Mouse (Mus musculus) limb, embryonic 15.5 days (tissue): ENCODE data around the gene Tmem192. TPM values are rescaled to one million over a fixed set of nuclear protein-coding genes. Genes with fewer than 3 reads are reported as not detected.

Experiments
- ATAC-seq: fragments of 200-750 bp; cut with Nextera tagmentation; 2 replicates; pipeline ENCODE4 v1.8.0; 2017; ENCODE audit warnings: low read depth, moderate TSS enrichment; ENCODE audit not compliant: insufficient number of reproducible peaks, low FRiP score, low TSS enrichment
- H3K27ac ChIP-seq: fragments of 300-500 bp; sonication (generic); 2 replicates; pipeline ENCODE4 v1.5.1; 2015; ENCODE audit warnings: moderate library complexity, mild to moderate bottlenecking, inconsistent platforms
- H3K27me3 ChIP-seq: fragments of 300-500 bp; sonication (generic); 2 replicates; pipeline ENCODE4 v1.6.1; 2015; ENCODE audit warnings: inconsistent platforms
- H3K36me3 ChIP-seq: fragments of 300-500 bp; sonication (generic); 2 replicates; pipeline ENCODE4 v1.6.1; 2015; ENCODE audit warnings: inconsistent platforms
- H3K4me1 ChIP-seq: fragments of 300-500 bp; sonication (generic); 2 replicates; pipeline ENCODE4 v1.6.1; 2015; ENCODE audit warnings: inconsistent platforms
- H3K4me2 ChIP-seq: fragments of 300-500 bp; sonication (generic); 2 replicates; pipeline ENCODE4 v1.6.1; 2015; ENCODE audit warnings: mild to moderate bottlenecking, inconsistent platforms
- H3K4me3 ChIP-seq: fragments of 300-500 bp; sonication (generic); 2 replicates; pipeline ENCODE4 v1.5.1; 2015; ENCODE audit warnings: mild to moderate bottlenecking, inconsistent platforms
- H3K9ac ChIP-seq: fragments of 300-500 bp; sonication (generic); 2 replicates; pipeline ENCODE4 v1.6.1; 2015; ENCODE audit warnings: inconsistent platforms
- H3K9me3 ChIP-seq: fragments of 300-500 bp; sonication (generic); 2 replicates; pipeline ENCODE4 v1.6.1; 2016; ENCODE audit warnings: inconsistent platforms
- WGBS: fragments of 180-500 bp; shearing (Covaris S2); methylation state at CpG from one replicate; pipeline ENCODE4 v1.1.7; 2015; 5-methylcytosine and 5-hydroxymethylcytosine counted together
- polyA plus RNA-seq: library from polyadenylated mRNA; unstranded; fragments of >200 nt; fragmentation: Nextera tagmentation; extraction: Ambion mirVana; gene quantifications from 2 replicates; pipeline ENCODE4 v1.2.1, GENCODE M21; 2015

Gene Tmem192
- polyA plus RNA-seq: 23.7 and 24.3 TPM in 2 replicates

DNA sequence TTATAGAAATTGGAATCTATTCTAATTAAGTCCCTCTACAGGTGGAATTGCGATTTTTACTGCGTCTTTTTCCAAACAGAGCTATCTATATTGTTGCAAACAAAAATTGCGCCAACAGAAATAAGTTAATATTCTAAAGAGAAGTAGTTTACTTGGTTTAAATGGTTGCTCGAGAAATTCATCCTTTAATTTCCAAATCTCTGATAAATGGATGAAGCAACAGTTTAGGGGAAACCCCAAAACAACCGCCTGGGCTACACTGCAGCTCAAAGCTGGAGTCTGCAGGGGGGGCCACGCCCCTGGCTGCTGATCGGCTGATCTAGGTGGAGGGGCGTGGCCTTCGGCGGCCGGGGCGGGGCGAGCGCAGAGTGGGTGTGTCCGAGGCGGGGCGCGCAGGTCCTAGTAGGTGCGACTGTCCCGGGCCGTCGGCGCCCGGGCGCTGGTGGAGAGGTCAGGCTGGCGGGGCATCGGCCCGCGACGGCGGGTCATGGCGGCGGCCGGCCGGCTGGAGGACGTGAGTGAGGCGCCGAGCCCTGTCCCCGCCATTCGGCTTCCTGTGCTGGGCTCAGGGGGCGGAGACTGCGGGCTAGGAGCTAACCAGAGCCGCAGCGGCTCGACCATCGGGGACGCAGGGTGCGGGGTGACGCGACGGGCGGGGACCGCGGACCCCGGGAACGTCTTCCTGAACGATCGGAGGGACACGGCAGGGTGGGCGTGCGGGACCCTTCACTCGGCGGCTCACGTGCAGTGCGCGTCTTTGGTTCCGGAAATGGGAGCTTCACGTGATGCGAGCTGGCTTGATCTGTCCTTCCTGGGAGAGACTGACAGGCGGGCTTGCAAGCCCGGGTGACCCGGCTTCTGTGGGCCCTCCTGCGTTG, at the start of gene Tmem192:
Tmem192 (plus strand) TSS at position 366 of the 878 bp plus-strand sequence.
- Histone ChIP-seq H3K27ac (peak within 1 kb of the TSS; percentile 71), H3K4me1 (no peaks in the 10 kb centered on the region), H3K4me3 (peak within 1 kb of the TSS; percentile 92), H3K27me3 (peaks cover 18% of the 10 kb centered on the region), H3K4me2 (peak within 1 kb of the TSS; percentile 51), H3K9ac (peak within 1 kb of the TSS; percentile 45), H3K36me3 (no peaks in the 10 kb centered on the region), H3K9me3 (no peaks in the 10 kb centered on the region)
- ATAC-seq: peak; percentile 89
- 2% methylated on average over 63 of the region's 73 CpGs for WGBS

DNA sequence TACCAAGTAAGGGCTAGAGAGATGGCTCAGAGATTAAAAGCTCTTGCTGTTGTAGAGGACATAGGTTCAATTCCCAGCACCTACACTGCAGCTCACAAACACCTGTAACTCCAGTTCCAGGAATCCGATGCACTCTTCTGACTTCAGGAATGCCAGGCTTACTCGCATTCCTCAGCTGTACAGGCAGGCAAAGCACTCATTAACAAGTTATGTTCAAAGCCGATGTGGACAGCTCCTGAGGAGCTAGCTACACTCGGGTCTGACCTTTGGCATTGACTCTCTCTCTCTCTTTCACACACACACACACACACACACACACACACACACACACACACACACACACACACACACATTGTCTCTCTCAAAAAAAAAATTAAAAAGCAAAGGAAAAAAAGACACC, 48.3 kb upstream of the Tmem192 start:
- no peak for ATAC-seq
- no peaks in the 10 kb centered on the region for H3K4me1 ChIP-seq
- no peak overlapping the region for H3K4me2 ChIP-seq
- no peak overlapping the region for H3K27ac ChIP-seq
- H3K9me3 ChIP-seq: no peaks in the 10 kb centered on the region
- 15% methylated on average over 4 of the region's 4 CpGs for WGBS
- H3K9ac ChIP-seq: no peak overlapping the region
- no peaks in the 10 kb centered on the region for H3K36me3 ChIP-seq
- no peak overlapping the region for H3K4me3 ChIP-seq
- no peaks in the 10 kb centered on the region for H3K27me3 ChIP-seq

DNA sequence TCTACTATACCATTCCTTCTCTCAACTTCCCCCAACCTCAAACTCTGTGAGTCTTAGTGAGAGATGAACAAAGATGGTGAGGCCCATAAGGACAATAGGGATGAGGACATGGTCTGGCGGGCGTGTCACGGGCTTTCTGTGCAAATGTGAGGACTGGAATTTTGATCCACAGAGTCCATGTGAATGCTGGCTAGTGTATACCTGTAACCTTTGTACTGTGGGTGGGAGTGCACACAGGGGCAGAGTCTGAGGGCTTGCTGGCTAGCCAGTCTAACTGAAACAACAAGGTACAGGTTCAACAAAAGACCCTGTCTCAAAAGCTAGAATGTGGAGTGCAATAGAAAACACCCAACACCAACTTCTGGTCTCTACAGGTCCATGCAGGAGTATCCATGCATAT, 46.3 kb upstream of the Tmem192 start:
- H3K9ac ChIP-seq: no peak overlapping the region
- H3K27me3 ChIP-seq: no peaks in the 10 kb centered on the region
- no peak overlapping the region for H3K27ac ChIP-seq
- no peaks in the 10 kb centered on the region for H3K9me3 ChIP-seq
- no peaks in the 10 kb centered on the region for H3K4me1 ChIP-seq
- H3K4me3 ChIP-seq: no peak overlapping the region
- no peak overlapping the region for H3K4me2 ChIP-seq
- WGBS: 97% methylated on average over 3 of the region's 3 CpGs
- ATAC-seq: no peak
- H3K36me3 ChIP-seq: no peaks in the 10 kb centered on the region

GRCm38 (mm10) chr8:64901527-64902156, 45.3 kb upstream of the Tmem192 start:
- no peak for ATAC-seq
- H3K4me2 ChIP-seq: no peak overlapping the region
- H3K9me3 ChIP-seq: no peaks in the 10 kb centered on the region
- H3K4me3 ChIP-seq: no peak overlapping the region
- no peaks in the 10 kb centered on the region for H3K36me3 ChIP-seq
- H3K27ac ChIP-seq: no peak overlapping the region
- no peaks in the 10 kb centered on the region for H3K4me1 ChIP-seq
- 64% methylated on average over 7 of the region's 7 CpGs for WGBS
- H3K27me3 ChIP-seq: no peaks in the 10 kb centered on the region
- no peak overlapping the region for H3K9ac ChIP-seq

GRCm38 (mm10) chr8:64902191-64902590, 44.8 kb upstream of the Tmem192 start:
- 62% methylated on average over 12 of the region's 12 CpGs for WGBS
- Histone ChIP-seq H3K4me3 (no peak overlapping the region), H3K9ac (no peak overlapping the region), H3K4me1 (no peaks in the 10 kb centered on the region), H3K27me3 (no peaks in the 10 kb centered on the region), H3K36me3 (no peaks in the 10 kb centered on the region), H3K27ac (no peak overlapping the region), H3K4me2 (no peak overlapping the region), H3K9me3 (no peaks in the 10 kb centered on the region)
- ATAC-seq: no peak

- no peak overlapping the region for H3K27ac ChIP-seq
- no peaks in the 10 kb centered on the region for H3K9me3 ChIP-seq
- H3K4me2 ChIP-seq: no peak overlapping the region
- no peaks in the 10 kb centered on the region for H3K36me3 ChIP-seq
- no peak overlapping the region for H3K9ac ChIP-seq
- WGBS: 67% methylated on average over 3 of the region's 3 CpGs
- H3K4me3 ChIP-seq: no peak overlapping the region
- ATAC-seq: no peak
- no peaks in the 10 kb centered on the region for H3K4me1 ChIP-seq
- H3K27me3 ChIP-seq: no peaks in the 10 kb centered on the region
Observed at GRCm38 (mm10) chr8:64903778-64904177, 43.2 kb upstream of the Tmem192 start.

GRCm38 (mm10) chr8:64910026-64910425, 37.0 kb upstream of the Tmem192 start:
- Histone ChIP-seq H3K27me3 (no peaks in the 10 kb centered on the region), H3K9ac (no peak overlapping the region), H3K9me3 (no peaks in the 10 kb centered on the region), H3K27ac (no peak overlapping the region), H3K4me2 (no peak overlapping the region), H3K36me3 (no peaks in the 10 kb centered on the region), H3K4me3 (no peak overlapping the region), H3K4me1 (no peaks in the 10 kb centered on the region)
- WGBS: 92% methylated on average over 2 of the region's 2 CpGs
- no peak for ATAC-seq

- WGBS: 76% methylated on average over 5 of the region's 5 CpGs
- ATAC-seq: no peak
- Histone ChIP-seq H3K4me1 (no peaks in the 10 kb centered on the region), H3K27ac (no peak overlapping the region), H3K27me3 (no peaks in the 10 kb centered on the region), H3K9ac (no peak overlapping the region), H3K4me3 (no peak overlapping the region), H3K9me3 (no peaks in the 10 kb centered on the region), H3K36me3 (no peaks in the 10 kb centered on the region), H3K4me2 (no peak overlapping the region)
Observed at GRCm38 (mm10) chr8:64916793-64917192, 30.2 kb upstream of the Tmem192 start.

DNA sequence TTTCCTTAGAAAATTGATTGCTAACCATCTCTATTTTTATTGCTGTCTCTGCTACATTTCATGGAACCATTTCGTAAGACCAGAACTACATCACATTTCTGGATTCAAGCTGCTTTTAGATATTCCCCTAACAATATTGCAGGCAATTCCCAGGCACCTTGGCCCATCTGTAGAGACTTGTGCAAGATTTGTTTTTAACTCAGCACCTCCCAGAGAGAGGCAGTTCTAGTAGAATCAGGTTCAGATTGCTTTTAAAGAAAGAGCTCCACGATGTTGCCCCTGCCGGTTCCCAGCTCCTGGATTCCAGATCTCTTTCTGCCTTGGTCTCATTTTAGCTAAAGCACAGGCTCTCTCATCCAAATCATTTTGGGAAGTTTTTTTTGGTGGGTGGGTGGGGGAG, 23.7 kb upstream of the Tmem192 start:
- H3K4me2 ChIP-seq: no peak overlapping the region
- H3K4me3 ChIP-seq: no peak overlapping the region
- H3K27ac ChIP-seq: no peak overlapping the region
- H3K9me3 ChIP-seq: no peaks in the 10 kb centered on the region
- no peak for ATAC-seq
- H3K36me3 ChIP-seq: no peaks in the 10 kb centered on the region
- 60% methylated on average over 3 of the region's 3 CpGs for WGBS
- no peak overlapping the region for H3K9ac ChIP-seq
- no peaks in the 10 kb centered on the region for H3K4me1 ChIP-seq
- H3K27me3 ChIP-seq: no peaks in the 10 kb centered on the region

GRCm38 (mm10) chr8:64925762-64926161, 21.2 kb upstream of the Tmem192 start:
- no peaks in the 10 kb centered on the region for H3K4me1 ChIP-seq
- WGBS: 78% methylated on average over 4 of the region's 4 CpGs
- H3K9me3 ChIP-seq: no peaks in the 10 kb centered on the region
- no peak overlapping the region for H3K4me3 ChIP-seq
- H3K4me2 ChIP-seq: no peak overlapping the region
- no peaks in the 10 kb centered on the region for H3K36me3 ChIP-seq
- no peaks in the 10 kb centered on the region for H3K27me3 ChIP-seq
- ATAC-seq: no peak
- H3K9ac ChIP-seq: no peak overlapping the region
- no peak overlapping the region for H3K27ac ChIP-seq

DNA sequence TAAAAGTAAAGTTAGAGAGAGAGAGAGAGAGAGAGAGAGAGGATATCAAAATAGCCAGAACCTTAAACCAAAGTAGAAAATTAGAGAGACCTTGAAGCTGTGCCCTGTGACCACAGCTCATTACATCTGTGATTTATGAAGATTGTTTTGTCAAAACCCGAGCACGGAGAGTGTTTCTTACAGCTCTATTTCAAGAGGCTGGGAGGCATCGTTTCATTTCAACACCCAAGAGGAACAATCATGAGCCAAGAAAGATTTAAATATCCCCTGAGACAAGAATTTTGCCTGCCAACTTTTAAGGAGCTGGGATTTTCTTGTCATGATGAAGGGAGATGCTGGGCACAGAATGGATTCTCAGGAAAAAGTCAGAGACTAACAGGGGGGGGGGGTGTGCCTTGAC, 20.6 kb upstream of the Tmem192 start:
- H3K4me3 ChIP-seq: no peak overlapping the region
- 13% methylated on average over 3 of the region's 3 CpGs for WGBS
- H3K9ac ChIP-seq: no peak overlapping the region
- no peaks in the 10 kb centered on the region for H3K4me1 ChIP-seq
- no peak for ATAC-seq
- H3K27me3 ChIP-seq: no peaks in the 10 kb centered on the region
- H3K9me3 ChIP-seq: no peaks in the 10 kb centered on the region
- no peak overlapping the region for H3K27ac ChIP-seq
- no peak overlapping the region for H3K4me2 ChIP-seq
- H3K36me3 ChIP-seq: no peaks in the 10 kb centered on the region

- Histone ChIP-seq H3K4me3 (no peak overlapping the region), H3K9me3 (no peaks in the 10 kb centered on the region), H3K27ac (no peak overlapping the region), H3K4me2 (no peak overlapping the region), H3K27me3 (no peaks in the 10 kb centered on the region), H3K4me1 (no peaks in the 10 kb centered on the region), H3K36me3 (no peaks in the 10 kb centered on the region), H3K9ac (no peak overlapping the region)
- WGBS: 90% methylated on average over 6 of the region's 6 CpGs
- no peak for ATAC-seq
Observed at GRCm38 (mm10) chr8:64928938-64929337, 18.0 kb upstream of the Tmem192 start.
